Mouse (Mus musculus): Measurements from ENCODE around the gene Plpp1.

Gene Plpp1

GRCm38 (mm10) chr13:112859574-112860134 lies 59.1 kb downstream of the Plpp1 start:
- DNase-seq (ENCODE audit: low spot score in 2 of 2): no peak

DNA sequence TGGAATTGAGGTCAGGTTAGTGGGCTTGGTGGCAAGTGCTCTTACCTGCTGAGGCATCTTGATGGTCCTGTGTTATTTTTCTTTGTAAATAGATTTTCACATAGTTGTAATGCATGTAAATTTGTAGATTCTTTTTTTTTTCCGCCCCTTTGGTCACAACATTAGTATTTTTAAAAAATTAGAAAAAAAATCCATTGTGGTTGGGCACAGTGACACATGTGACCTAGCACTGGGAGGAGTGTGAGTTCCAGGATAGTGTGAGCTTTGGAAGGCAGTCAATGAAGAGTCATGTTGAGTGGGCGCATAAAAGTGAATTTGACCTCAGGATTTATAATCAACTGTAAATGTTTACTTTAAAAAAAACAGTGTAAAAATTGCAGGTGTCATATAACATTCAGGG lies 59.8 kb downstream of the Plpp1 start:
- DNase-seq (ENCODE audit: low spot score in 2 of 2): no peak

DNA sequence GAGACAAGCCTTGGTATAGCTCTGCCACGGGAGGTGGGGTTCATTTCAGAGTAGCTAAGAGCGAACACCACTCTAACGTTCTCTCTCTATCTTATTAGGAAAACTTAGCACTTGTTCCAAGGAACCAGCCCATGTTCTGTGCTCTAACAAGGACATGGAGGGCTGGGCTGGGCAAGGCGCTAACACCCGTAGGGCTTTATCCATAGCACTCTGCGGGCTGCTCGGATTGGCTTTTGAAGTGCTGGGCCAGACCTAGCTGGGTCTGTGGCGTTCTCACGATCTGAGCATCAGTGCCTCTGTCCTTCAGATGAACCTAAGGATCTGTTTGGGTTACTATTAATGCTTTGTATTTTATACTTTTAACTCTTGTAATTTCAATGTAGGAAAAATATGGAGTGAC lies 60.3 kb downstream of the Plpp1 start:
- no peak for DNase-seq (ENCODE audit: low spot score in 2 of 2)

DNA sequence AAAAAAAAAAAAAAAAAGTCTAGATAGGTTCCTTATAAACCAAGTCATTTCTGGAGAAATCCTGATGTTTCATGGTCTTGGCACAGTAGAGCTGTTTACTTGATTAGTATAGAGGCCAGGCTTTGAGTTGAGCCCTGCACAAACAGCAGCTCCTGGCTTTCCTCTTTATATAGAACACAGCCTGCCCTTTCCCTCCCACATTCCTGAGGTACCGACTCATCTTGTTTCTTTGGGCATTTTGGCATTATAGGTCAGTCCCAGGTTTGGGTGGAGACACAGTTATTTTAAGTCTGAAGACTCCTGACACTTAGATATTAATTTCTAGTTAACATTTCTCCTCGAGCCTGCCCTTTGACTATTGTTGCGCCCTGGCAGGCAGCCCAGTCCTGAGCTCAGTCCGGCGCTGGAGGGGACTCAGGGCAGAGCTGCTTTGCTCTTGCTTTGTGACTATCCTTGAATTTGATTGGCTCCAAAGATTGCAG lies 61.3 kb downstream of the Plpp1 start:
- DNase-seq (ENCODE audit: low spot score in 2 of 2): no peak

DNA sequence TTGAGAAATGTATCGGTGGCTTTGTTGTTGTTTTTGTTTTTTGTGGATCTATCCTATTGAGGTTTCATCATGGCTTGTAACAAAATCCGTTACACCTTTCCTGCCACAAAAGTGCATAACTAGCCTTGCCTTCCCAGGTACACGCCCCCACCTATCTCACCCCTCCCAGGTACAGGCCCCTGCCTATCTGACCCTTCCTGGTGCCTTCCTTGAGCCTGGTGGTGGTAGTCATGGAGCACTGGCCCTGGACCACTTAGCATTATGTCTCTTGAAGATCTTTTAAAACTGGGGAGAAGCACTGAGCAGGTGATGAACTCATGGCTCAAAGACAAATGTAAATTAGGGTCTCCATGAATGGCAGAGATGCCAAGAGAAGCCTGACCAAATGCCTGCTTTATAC lies 61.8 kb downstream of the Plpp1 start:
- DNase-seq (ENCODE audit: low spot score in 2 of 2): no peak

- DNase-seq (ENCODE audit: low spot score in 2 of 2): no peak
Observed at GRCm38 (mm10) chr13:112862978-112863677, 62.5 kb downstream of the Plpp1 start.

DNA sequence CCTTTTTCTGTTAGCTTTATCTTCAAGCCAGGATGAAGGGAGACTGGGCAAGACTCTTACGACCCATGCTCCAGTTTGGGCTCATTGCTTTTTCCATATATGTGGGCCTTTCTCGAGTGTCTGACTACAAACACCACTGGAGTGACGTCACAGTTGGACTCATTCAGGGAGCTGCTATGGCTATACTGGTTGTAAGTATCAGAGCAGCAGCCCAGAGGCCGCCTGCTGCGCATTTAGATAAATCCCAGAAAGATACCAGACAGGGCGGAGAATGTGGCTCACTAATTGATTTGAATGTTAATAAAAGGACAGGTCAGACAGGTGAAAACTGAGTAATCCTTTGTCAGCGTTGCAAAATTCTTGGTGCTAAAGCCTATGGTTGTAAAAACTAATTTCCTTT lies 66.2 kb downstream of the Plpp1 start:
- no peak for DNase-seq (ENCODE audit: low spot score in 2 of 2)

DNA sequence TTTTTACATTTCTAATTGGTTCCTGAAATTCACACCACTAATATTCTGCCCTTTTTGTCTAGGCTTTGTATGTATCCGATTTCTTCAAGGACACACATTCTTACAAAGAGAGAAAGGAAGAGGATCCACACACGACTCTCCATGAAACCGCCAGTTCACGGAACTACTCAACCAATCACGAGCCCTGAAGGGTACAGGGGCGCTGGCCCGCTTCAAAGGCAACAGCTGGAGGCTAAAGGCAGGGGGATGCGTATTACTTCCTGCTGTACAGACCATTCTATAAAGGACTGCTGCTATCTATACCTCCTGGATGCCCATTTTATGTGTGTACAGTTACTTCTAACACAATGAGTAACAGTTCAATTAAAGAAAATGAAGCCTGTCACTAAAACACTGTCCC lies 66.8 kb downstream of the Plpp1 start:
- DNase-seq (ENCODE audit: low spot score in 2 of 2): no peak

DNA sequence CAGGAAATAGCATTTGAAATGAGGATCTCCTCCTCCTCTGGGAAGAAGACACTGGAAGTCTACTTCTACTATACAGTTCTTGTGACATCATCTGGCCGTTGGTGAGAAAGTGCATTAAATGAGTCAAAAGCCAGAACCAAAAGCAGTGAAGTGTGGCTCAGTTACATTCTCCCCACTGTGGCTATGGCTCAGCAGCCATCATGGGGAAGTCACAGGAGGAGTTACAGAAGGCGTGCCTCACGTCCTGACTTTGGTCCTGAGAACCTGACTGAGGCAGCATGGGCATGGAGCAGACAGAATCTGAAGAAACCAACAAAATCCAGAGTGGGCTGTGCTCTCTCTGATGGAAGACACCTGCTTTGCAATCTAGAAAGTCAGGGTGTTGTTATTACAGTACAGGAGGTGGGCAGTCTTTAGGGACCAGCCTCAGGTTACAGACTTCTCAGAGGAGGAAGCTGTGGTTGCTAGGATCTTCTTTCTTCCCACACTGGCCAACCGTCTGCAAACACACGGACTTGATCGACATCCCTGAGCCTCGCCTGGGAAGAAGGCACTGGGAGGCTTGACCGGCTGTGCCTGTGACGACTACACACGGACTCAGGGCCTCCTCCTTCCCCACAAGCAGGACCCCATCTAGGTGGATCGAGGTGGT lies 69.6 kb downstream of the Plpp1 start:
- DNase-seq (ENCODE audit: low spot score in 2 of 2): no peak

- no peak for DNase-seq (ENCODE audit: low spot score in 2 of 2)
Observed at GRCm38 (mm10) chr13:112871500-112872266, 71.1 kb downstream of the Plpp1 start.

- DNase-seq (ENCODE audit: low spot score in 2 of 2): no peak
Observed at GRCm38 (mm10) chr13:112887234-112887633, 86.6 kb downstream of the Plpp1 start.

DNA sequence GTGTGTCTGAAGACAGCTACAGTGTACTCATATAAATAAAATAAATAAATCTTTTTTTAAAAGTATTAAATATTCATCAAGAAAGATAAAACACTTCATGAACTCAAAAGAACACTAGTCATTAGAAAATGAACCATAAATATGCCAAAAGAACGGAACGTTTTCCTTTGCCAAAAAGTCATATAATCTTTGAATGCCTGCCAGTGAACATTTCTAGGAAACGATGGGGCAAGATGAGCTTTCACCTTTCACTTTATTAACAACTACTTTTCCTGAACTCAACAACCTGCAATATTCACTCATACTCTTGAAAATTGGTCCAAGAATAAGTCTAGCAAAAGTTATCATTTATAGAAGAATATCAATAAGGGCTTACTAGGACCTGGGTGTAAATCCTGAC lies 101.6 kb downstream of the Plpp1 start:
- DNase-seq (ENCODE audit: low spot score in 2 of 2): no peak

DNA sequence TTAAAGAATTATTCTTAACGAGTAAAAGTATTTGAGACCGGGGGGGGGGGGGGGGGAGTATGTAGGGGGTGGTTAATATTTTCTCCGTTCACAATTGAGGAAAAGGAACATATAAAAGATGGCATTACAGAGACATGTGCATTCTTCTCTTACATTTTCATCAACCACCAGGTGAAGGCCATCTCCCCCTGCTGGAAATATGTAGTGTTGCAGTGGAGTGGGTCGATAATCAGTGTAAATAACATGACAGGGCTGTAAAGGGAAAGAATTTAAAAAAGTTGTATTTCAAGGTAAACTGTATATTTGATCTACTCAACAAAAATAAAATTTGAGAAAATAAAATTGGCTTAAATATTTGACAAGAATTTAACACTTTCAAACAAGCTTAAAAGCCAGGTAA lies 109.1 kb downstream of the Plpp1 start:
- DNase-seq (ENCODE audit: low spot score in 2 of 2): peak; percentile 42 to 67

DNA sequence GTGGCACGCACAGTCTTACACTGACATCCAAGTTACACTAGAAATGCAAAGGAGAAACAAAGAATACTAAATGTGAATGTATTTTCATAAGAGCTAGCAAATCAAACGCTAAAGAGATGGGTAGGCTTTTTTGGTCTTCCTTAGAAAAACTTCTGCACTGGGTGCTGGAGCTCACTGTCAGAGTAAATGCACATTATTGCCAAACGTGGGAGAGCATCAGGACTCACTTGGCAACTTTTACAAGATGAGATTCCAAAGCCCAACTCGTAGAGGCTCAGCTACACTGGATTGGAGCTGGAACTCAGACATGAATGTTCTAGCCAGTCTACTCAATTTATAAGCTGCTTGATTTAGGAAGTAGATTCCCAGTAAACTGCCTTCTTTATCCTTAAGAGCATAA lies 109.8 kb downstream of the Plpp1 start:
- DNase-seq (ENCODE audit: low spot score in 2 of 2): no peak

All from spleen, postnatal 4 days (tissue).